Mouse (Mus musculus) spleen, adult 2 months (tissue): ENCODE data around the gene Pde4d.

ENCODE experiments used
- CTCF ChIP-seq: fragments of 200-500 bp; IDR thresholded peaks from 2 replicates; pipeline ENCODE4 v1.5.1; 2011; ENCODE audit warnings: mild to moderate bottlenecking, inconsistent platforms; ENCODE audit not compliant: insufficient read depth, insufficient read length, insufficient replicate concordance; ENCODE audit errors: extremely low read depth
- POLR2A ChIP-seq: fragments of 200-500 bp; IDR thresholded peaks from 2 replicates; pipeline ENCODE4 v1.6.1; 2011; ENCODE audit warnings: low read depth, low read length, inconsistent platforms

GRCm38 (mm10) chr13:109918631-109919030, 1468.9 kb downstream of the Pde4d start:
- TF ChIP-seq POLR2A (no peak), CTCF (no peak)
